Mouse (Mus musculus) stomach, embryonic 14.5 days (tissue): ENCODE data around the gene Far1. TPM values are rescaled to one million over a fixed set of nuclear protein-coding genes. Genes with fewer than 3 reads are reported as not detected.

Source experiments
- ATAC-seq: fragments of 200-750 bp; cut with Nextera tagmentation; 2 replicates; pipeline ENCODE4 v1.8.0; 2017; ENCODE audit warnings: low read depth, moderate TSS enrichment; ENCODE audit not compliant: insufficient number of reproducible peaks, insufficient read depth, low FRiP score
- H3K27ac ChIP-seq: fragments of 300-500 bp; sonication (generic); 2 replicates; pipeline ENCODE4 v1.5.1; 2014; ENCODE audit warnings: mild to moderate bottlenecking, low read length, moderate library complexity, mixed read lengths
- H3K27me3 ChIP-seq: fragments of 300-500 bp; sonication (generic); 2 replicates; pipeline ENCODE4 v1.6.1; 2014; ENCODE audit warnings: low read length, control low read depth, mixed read lengths; ENCODE audit not compliant: control insufficient read depth, insufficient read depth
- H3K36me3 ChIP-seq: fragments of 300-500 bp; sonication (generic); 2 replicates; pipeline ENCODE4 v1.6.1; 2014; ENCODE audit warnings: mild to moderate bottlenecking, control low read depth, low read length, moderate library complexity, mixed read lengths; ENCODE audit not compliant: control insufficient read depth, insufficient read depth
- H3K4me1 ChIP-seq: fragments of 300-500 bp; sonication (generic); 2 replicates; pipeline ENCODE4 v1.6.1; 2014; ENCODE audit warnings: low read length, control low read depth, mixed read lengths; ENCODE audit not compliant: control insufficient read depth, insufficient read depth
- H3K4me2 ChIP-seq: fragments of 300-500 bp; sonication (generic); replicated peaks from 2 replicates; pipeline ENCODE4 v1.6.1; 2014; ENCODE audit warnings: low read depth, low read length, control low read depth
- H3K4me3 ChIP-seq: fragments of 300-500 bp; sonication (generic); 2 replicates; pipeline ENCODE4 v1.5.1; 2014; ENCODE audit warnings: low read depth, low read length, control low read depth
- H3K9ac ChIP-seq: fragments of 300-500 bp; sonication (generic); replicated peaks from 2 replicates; pipeline ENCODE4 v1.6.1; 2014; ENCODE audit warnings: low read depth, mild to moderate bottlenecking, control low read depth, low read length, moderate library complexity, mixed read lengths
- H3K9me3 ChIP-seq: fragments of 300-500 bp; sonication (generic); 2 replicates; pipeline ENCODE4 v1.6.1; 2016; ENCODE audit warnings: low read depth, low read length, control low read depth; ENCODE audit not compliant: control insufficient read depth
- WGBS: fragments of 180-500 bp; shearing (Covaris S2); extraction: QIAGEN DNeasy Blood & Tissue Kit; methylation state at CpG from one replicate; pipeline ENCODE4 v1.1.7; 2014; 5-methylcytosine and 5-hydroxymethylcytosine counted together
- polyA plus RNA-seq: library from polyadenylated mRNA; unstranded; fragments of >200 nt; fragmentation: Nextera tagmentation; extraction: Ambion mirVana; gene quantifications from 2 replicates; pipeline ENCODE4 v1.2.1, GENCODE M21; 2014

Far1 gene
- polyA plus RNA-seq, 1 experiment from 2014 or later = 130 TPM

DNA sequence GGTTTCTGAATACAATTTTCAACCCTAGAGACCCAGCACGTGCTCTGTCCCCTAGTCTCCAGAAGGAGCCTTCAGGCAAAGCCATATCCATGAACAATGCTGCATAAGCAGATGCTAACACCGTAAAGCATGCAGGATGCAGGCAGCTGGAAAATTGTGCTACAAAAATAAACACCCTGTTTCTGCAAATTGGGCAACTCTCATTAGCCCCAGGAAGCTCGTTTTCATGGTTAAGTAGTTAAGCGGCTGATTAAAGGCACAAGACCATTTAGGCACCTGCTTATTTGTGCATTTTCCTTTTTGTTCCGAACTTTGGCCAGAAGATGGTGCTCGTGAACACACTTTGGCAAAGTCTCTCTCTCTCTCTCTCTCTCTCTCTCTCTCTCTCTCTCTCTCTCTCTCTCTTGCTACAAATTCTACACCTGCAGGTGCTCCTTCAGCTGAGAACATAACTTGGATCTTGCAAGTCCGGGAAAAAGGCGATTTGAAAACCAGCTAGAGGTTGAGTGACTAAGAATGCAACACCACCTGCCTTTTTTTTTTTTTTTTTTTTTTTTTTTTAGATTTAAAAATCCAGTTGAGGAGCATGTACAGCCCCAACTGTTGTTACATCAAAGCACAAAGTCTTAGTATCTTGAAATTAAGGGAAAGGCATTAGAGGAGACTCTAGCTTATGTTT, 95.5 kb downstream of the Far1 start:
- H3K9ac ChIP-seq = no peak overlapping the region
- H3K27me3 ChIP-seq = no peaks in the 10 kb centered on the region
- no peaks in the 10 kb centered on the region for H3K4me1 ChIP-seq
- no peak overlapping the region for H3K4me3 ChIP-seq
- 22% methylated on average over 8 of the region's 8 CpGs for WGBS
- H3K9me3 ChIP-seq = no peaks in the 10 kb centered on the region
- no peaks in the 10 kb centered on the region for H3K36me3 ChIP-seq
- H3K27ac ChIP-seq = no peak overlapping the region
- ATAC-seq = no peak
- no peak overlapping the region for H3K4me2 ChIP-seq

- Histone ChIP-seq H3K27me3 (no peaks in the 10 kb centered on the region), H3K4me2 (no peak overlapping the region), H3K4me1 (no peaks in the 10 kb centered on the region), H3K27ac (no peak overlapping the region), H3K4me3 (no peak overlapping the region), H3K9me3 (no peaks in the 10 kb centered on the region), H3K36me3 (no peaks in the 10 kb centered on the region), H3K9ac (no peak overlapping the region)
- ATAC-seq = no peak
- 80% methylated on average over 4 of the region's 4 CpGs for WGBS
Measured at GRCm38 (mm10) chr7:113612628-113613027, 99.0 kb downstream of the Far1 start.

GRCm38 (mm10) chr7:113614198-113614927, 100.7 kb downstream of the Far1 start:
- no peaks in the 10 kb centered on the region for H3K9me3 ChIP-seq
- WGBS = 75% methylated on average over 10 of the region's 10 CpGs
- ATAC-seq = no peak
- no peaks in the 10 kb centered on the region for H3K4me1 ChIP-seq
- H3K36me3 ChIP-seq = no peaks in the 10 kb centered on the region
- H3K27ac ChIP-seq = no peak overlapping the region
- H3K9ac ChIP-seq = no peak overlapping the region
- no peak overlapping the region for H3K4me3 ChIP-seq
- no peak overlapping the region for H3K4me2 ChIP-seq
- no peaks in the 10 kb centered on the region for H3K27me3 ChIP-seq

- Histone ChIP-seq H3K27me3 (no peaks in the 10 kb centered on the region), H3K4me2 (no peak overlapping the region), H3K9me3 (no peaks in the 10 kb centered on the region), H3K27ac (no peak overlapping the region), H3K36me3 (no peaks in the 10 kb centered on the region), H3K4me3 (no peak overlapping the region), H3K4me1 (no peaks in the 10 kb centered on the region), H3K9ac (no peak overlapping the region)
- no peak for ATAC-seq
- WGBS = 87% methylated on average over 2 of the region's 2 CpGs
Measured at GRCm38 (mm10) chr7:113619166-113619565, 105.5 kb downstream of the Far1 start.

DNA sequence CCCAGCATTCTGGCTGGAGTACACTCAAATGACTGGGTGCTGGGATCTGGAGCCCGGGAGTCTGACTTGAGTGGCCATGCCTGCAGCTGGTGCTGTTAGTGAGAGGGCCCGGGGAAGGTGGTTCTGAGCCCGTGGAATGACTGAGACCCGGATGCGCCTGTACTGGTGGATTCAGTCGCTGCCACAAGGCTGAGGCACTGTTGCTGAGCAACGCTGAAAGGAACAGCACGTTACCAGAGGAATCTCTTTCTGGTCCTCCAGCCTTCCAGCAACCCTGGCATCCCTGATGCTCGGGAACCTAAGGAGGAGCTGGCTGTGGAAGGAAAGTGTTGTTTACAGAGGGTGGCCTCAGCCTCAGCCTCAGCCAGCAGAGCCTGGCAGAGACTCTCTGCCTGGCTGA, 106.1 kb downstream of the Far1 start:
- Histone ChIP-seq H3K4me1 (no peaks in the 10 kb centered on the region), H3K27me3 (no peaks in the 10 kb centered on the region), H3K9ac (no peak overlapping the region), H3K27ac (no peak overlapping the region), H3K36me3 (no peaks in the 10 kb centered on the region), H3K9me3 (no peaks in the 10 kb centered on the region), H3K4me2 (no peak overlapping the region), H3K4me3 (no peak overlapping the region)
- 77% methylated on average over 9 of the region's 9 CpGs for WGBS
- ATAC-seq = no peak

Other genes with a start within 250 kb of the Far1 start
- gene Btbd10, start 144.4 kb upstream of the Far1 start, polyA plus RNA-seq = 24.5 and 30.9 TPM in 2 replicates
- gene Pth, start 125.3 kb upstream of the Far1 start, polyA plus RNA-seq = not detected in 2 replicates